Mouse (Mus musculus) small intestine, adult 10 weeks (tissue): ENCODE measurements around the gene Gm10696. TPM values are rescaled to one million over a fixed set of nuclear protein-coding genes. Genes with fewer than 3 reads are reported as not detected.

Experiments used
- polyA plus RNA-seq: library from polyadenylated mRNA; stranded (reverse); fragments of 350-450 nt; fragmentation: Illumina TruSeq; extraction: RNeasy Lipid Tissue Mini Kit (QIAGEN cat#74804); gene quantifications from one replicate; pipeline ENCODE4 v1.2.3, GENCODE M21; 2014; ENCODE audit warnings: low replicate concordance

The Gm10696 gene
- not detected for polyA plus RNA-seq

GRCm38 (mm10) chr3:94178093-94178492, at the start of gene Gm10696:
Gene Gm10696, minus strand, starts transcription at chr3:94178193.

GRCm38 (mm10) chr3:94196414-94196813, 18.4 kb upstream of the Gm10696 start, which contains the start of gene Gm5286:
Gene Gm5286, plus strand, starts transcription at chr3:94196714.

Other genes with a start within 250 kb of the Gm10696 start
- not detected for gene Gm9117, start 234.7 kb downstream of the Gm10696 start, polyA plus RNA-seq
- gene Tdpoz5, start 216.9 kb downstream of the Gm10696 start, polyA plus RNA-seq: not detected
- gene Gm9125, start 123.3 kb downstream of the Gm10696 start, polyA plus RNA-seq: 0.78 TPM
- gene Gm10697, start 105.5 kb downstream of the Gm10696 start, polyA plus RNA-seq: not detected
- not detected for gene Gm5286, start 18.5 kb upstream of the Gm10696 start, polyA plus RNA-seq
- not detected for gene Gm4778, start 85.8 kb upstream of the Gm10696 start, polyA plus RNA-seq
- 67.9 TPM for gene Them4, start 131.9 kb upstream of the Gm10696 start, polyA plus RNA-seq
- gene Them5, start 163.9 kb upstream of the Gm10696 start, polyA plus RNA-seq: not detected
- gene C2cd4d, start 184.2 kb upstream of the Gm10696 start, polyA plus RNA-seq: not detected
- gene Rorc, start 194.6 kb upstream of the Gm10696 start, polyA plus RNA-seq: 24.5 TPM
- 0.19 TPM for gene Lingo4, start 220.3 kb upstream of the Gm10696 start, polyA plus RNA-seq
- 1.3 TPM for gene Tdrkh, start 235.1 kb upstream of the Gm10696 start, polyA plus RNA-seq